Mouse (Mus musculus) C2C12 (cell line): ENCODE results near the gene Fezf1.

Experiments used
- CEBPB ChIP-seq: IDR thresholded peaks from one replicate; pipeline ENCODE4 v1.6.1; 2011; ENCODE audit warnings: low read depth, mild to moderate bottlenecking, control low read depth, moderate library complexity
- CTCF ChIP-seq: IDR thresholded peaks from one replicate; pipeline ENCODE4 v1.5.1; 2011; ENCODE audit not compliant: control insufficient read depth, insufficient read depth, insufficient read length
- MAX ChIP-seq: IDR thresholded peaks from one replicate; pipeline ENCODE4 v1.6.1; 2011; ENCODE audit warnings: mild to moderate bottlenecking, control low read depth
- MYOD1 ChIP-seq: IDR thresholded peaks from one replicate; pipeline ENCODE4 v1.6.1; 2011; ENCODE audit warnings: low read depth; ENCODE audit not compliant: control insufficient read depth, insufficient read length
- MYOG ChIP-seq: IDR thresholded peaks from one replicate; pipeline ENCODE4 v1.6.1; 2011; ENCODE audit not compliant: control insufficient read depth, insufficient read length; ENCODE audit errors: extremely low read depth

DNA sequence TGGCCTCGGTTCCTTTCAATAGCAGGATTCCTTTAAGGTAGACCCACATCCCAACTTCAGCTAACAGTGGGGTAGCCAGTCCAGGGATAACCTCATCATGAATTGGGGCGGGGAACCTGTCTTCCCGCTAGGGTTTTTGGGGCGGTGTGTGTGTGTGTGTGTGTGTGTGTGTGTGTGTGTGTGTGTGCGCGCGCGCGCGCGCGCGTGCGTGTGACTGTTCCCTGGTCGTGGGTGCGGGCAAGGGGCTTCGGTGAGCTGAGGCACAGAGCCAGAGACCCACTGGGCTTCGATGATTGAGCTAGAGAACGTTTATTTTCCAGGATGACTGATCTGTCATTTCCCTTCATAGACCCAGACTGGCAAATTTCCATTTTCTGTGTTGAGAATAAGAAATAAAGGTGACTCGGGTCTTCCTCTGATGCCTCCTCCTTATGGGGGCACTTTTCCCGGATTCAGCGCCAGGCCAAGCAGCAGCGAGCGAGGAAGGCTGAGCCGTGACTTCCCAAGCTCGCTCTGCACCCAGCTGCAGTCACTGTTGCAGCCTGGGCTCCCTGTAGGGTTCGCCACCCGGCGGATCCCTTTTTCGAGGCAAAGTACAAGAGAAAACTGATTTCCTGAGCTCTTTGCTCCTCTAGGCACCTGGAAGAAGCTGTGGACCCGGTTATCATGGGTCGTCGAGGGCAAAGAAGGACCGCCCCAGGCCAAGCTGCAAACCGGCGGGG is 12.0 kb upstream of the Fezf1 start:
- no peak for TF ChIP-seq MAX
- TF ChIP-seq CTCF, result no peak
- TF ChIP-seq CEBPB, result no peak
- no peak for TF ChIP-seq MYOD1
- no peak for TF ChIP-seq MYOG
